Mouse (Mus musculus) thymus, postnatal 0 days (tissue): ENCODE data around the gene Cd79a. TPM values are rescaled to one million over a fixed set of nuclear protein-coding genes. Genes with fewer than 3 reads are reported as not detected.
A peak's percentile ranks its signal among the peaks of the same experiment; 100 is the strongest.
"Not testable (repeated sequence)": the region's sequence is repeated elsewhere in the genome, so short reads cannot be mapped to it uniquely, and the experiment has no call there.

Experiments
- DNase-seq: peaks from one replicate; pipeline ENCODE4 v3.0.0-alpha.2; 2015; ENCODE audit warnings: low spot score
- polyA plus RNA-seq: library from polyadenylated mRNA; unstranded; fragments of >200 nt; fragmentation: Nextera tagmentation; extraction: Ambion mirVana; gene quantifications from 2 replicates; pipeline ENCODE4 v1.2.1, GENCODE M21; 2015

The Cd79a gene
- polyA plus RNA-seq, 1 experiment from 2014 or later, result 1.5 TPM

DNA sequence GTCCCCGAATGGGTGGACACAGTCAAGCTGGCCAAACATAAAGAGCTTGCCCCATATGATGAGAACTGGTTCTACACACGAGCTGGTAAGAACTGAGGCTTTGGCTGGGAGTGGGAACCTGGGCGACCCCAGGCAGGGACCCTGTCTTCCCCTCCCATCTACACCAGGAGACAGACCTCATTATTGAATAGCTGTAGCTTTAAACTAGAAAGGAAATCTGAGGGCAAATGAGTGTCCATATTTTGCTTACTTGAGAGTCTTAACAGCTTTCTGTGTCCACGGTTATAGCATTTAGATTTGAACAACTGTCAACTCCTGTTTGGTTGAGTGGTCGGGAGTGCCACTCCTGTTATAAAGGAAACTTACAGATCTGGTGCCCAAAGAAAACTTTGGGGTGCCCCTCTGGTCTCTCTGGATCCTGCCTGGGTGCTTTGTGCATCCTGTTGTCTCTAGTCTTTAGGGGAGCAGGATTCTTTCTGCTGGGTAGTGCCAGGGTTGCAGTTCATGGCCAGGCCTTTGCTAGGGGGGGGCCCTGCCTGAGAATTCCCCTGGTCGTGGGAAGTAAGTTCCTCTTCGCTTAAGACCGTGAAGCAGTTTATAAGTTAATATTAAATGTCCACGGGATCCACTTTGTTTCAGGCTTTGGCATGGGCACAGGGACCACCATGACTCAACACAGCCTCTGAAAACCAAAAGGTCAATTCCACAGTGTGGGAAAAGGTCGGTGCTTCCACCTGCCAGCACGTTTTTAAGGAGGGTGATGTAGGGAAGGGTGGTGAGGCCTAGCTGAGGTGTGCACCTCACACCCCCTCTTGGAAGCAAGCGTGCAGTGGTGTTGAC is 11.5 kb upstream of the Cd79a start:
- no peak for DNase-seq

DNA sequence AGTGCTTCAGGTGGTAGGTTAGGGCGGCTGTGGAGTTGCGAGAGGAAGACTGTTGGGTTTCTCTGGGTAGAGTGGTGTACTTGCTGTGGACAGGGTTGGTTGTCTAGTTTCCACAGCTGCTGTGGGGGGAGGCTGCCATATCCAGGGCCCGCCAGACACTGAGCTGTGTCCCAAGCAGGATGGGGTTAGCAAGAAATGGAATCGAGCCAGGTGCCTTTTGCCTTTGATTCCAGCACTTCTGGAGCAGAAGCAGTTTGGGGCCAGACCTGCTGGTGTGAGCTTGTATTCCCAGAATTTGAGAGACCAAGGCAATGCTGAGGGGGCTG is 10.9 kb upstream of the Cd79a start:
- DNase-seq, result no peak

DNA sequence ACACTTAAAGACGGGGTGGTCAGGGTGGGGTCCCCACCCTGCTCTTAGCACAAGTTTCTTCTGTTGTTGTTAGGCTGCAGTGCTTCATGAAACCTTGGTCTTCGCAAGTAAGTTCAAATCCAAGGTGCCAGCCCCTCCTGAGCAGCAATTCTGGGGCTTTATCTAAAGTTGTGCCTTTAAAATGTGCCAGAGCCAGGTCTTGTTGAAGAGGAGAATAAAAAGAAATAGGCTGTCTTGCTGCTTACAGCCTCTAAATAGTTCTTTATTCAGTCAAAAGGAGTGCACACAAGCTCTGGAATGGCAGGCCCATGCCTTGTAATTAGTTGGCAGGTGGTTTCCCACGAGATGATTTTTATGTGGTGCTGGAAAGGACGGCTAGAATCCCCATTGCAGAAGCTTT is 10.1 kb upstream of the Cd79a start:
- DNase-seq, result no peak

DNA sequence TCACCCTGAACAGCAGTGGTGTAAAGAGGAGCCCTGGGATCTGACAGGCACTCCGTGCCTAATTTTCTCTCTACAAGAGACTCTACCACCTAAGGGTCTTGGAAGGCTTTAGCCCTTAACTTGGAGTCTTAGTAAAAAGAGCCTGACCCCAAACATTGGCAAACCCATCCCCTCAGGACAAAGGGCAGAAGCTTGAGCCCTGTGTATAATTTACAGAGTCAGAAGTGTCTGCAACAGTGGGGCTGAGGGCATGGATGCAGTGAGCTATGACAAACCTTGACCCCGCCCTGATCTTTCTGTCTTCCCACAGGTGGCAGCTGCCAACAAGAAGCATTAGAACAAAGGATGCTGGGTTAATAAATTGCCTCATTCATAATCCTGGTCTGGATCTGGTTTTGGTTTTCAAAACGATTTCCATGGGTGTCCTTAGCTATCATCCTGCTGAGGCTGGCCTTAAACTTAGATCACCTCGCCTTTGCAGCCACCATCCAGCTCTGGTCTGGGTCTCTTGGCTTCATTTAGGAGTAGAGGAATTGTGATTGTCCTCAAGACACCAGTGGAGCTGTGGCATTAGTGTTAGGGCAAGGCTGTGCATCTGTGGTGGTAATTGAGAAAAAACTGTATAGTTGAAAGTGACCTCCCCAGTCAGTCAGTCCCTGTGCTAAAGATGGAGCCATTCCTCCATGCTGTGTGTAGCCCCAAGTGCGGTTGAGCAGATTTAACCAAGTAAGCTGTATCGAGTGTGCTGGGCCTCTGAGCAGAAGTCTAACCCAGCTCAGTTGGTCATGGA is 7.6 kb upstream of the Cd79a start:
- DNase-seq, result no peak

DNA sequence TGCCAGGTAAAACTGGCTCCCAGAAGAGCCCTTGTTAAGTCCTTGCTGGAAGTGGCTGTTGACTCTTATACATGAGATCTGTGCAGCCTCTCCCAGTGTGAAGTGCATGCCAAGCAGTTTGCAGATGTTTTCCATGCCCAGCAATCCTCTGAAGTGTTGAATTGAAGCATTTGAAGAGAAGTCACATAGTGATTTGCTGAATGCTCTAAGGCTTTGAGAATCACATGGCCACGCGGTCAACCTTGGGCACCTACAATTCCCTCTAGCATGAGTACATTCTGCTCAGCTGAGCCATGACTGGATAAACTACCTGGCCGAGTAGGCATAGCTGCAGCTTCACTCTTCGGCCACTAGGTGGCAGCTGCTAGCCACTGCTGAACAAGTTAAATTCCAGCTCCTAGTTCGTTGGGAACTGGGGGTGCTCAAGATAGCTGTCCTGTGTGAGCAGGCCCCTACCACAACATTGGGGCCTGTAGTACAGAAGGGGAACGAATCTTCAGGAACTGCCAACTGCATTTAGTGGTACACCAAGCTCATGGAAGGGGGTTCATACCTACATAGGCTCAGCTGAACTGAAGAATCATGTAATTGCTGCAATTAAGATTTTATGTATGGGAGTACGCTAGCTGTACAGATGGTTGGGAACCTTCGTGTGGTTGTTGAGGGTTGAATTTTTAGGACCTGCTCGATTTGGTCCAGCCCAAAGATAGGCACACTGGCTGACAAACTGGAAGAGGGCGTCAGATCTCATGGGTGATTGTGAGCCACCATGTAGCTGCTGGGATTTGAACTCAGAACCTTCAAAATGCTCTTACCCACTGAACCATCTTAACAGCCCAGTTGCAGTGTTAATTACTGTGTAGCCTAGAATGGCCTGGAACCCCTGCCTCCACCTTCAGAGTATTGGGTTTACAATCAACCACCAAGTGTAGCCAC is 6.6 kb upstream of the Cd79a start:
- DNase-seq, result peak; percentile 85

DNA sequence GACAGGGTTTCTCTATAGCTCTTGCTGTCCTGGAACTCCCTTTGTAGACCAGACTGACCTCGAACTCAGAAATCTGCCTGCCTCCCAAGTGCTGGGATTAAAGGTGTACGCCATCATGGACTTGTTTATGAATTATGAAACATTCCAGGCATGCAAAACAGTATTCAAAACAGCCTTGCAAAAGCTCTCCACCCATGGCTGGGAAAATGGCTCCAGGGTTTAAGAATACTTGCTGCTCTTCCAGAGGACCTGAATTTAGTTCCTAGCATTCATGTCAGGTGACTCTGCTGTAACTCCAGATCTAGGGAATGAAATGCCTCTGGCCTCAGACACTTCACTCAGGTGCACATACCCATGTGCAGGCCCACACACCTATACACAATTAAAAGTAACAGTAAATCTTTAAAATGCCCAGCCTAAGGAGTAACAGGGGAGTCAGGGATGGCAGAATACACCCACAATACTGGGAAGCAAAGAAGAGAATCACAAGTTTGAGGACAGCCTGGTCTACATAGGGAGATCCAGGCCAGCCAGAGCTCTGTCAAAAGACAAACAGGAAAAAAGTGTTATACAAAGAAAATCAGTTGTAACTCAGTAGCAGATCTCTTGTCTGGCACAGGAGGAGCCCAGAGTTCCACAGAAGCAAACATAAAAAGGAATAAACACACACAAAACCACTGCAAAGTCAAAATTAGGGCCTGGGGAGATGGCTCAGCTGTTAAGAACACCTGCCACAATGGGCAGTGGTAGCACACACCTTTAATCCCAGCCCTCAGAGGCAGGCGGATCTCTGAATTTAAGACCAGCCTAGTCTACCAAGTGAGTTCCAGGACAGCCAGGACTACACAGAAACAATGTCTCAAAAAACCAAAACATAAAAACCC is 5.7 kb upstream of the Cd79a start:
- DNase-seq, result no peak

DNA sequence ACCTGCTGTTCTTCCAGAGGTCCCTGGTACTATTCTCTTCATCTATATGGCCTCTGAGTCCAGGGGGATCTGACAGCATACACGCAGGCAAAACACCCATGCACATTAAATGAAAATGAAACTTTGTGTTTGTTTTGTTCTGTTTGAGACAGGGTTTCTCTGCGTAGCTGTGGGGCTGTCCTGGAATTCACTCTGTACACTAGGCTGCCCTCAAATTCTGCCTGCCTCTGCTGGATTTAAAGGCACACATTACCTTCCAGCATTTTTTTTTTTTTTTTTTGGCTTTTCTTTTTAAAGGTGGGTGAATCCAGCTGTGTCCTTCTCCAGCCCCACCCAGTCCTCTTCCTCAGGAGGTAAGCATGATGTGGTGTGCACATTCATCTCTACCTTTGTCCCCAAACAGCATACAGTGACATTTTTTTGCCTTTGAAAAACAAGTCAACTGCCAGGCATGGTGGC is 5.0 kb upstream of the Cd79a start:
- no peak for DNase-seq

DNA sequence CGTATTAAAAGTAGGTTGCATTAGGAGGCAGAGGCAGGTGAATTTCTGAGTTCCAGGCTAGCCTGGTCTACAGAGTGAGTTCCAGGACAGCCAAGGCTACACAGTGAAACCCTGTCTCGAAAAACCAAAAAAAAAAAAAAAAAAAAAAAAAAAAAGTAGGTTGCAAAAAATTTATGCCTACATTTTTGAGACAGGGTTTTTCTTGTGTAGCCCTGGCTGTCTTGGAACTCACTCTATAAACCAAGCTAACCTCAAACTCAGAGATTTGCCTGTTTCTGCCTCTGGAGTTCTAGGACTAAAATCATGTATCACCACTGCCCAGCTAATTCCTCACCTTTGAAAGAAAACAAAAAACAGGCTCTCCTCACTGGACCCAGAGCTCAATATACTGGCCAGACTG is 1.4 kb upstream of the Cd79a start:
- DNase-seq, result not testable (repeated sequence)

DNA sequence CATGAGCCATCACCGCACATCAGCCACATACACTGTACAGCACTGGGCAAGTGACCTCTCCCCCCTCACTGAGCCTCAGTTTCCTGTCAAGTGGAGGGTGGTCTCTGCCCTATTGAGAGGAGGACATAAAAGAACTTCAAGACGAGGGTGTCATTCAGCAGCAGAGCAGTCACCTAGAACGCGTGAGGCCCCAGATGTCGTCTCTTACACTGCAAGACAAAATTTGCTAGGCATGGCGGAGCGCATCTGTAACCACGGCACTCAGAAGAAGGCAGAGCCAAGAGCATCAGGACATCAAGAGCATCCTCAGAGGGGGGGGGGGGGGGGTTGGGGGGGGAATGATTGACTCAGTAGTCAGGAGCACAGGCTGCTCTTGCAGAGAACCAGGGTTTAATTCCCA is 912 bp upstream of the Cd79a start:
- no peak for DNase-seq

DNA sequence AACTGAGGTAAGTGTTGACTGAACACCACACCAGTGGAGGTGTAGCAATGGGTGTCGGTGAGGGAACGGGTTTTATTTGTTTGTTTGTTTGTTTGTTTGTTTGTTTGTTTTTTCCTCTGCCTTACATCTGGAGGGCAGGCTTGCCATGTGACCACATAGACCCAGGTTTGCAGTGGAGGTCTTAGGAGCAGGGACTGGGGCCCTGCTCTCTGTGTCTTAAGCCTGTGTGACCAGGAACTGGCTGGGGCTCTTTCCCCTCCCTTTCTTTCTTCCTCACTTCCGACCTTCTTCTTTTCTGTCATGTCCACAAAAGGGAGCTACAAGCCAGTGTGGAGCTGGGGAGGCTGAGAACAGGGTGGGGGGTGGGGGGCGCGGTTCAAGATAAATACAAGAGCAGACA is 778 bp downstream of the Cd79a start:
- DNase-seq, result no peak

DNA sequence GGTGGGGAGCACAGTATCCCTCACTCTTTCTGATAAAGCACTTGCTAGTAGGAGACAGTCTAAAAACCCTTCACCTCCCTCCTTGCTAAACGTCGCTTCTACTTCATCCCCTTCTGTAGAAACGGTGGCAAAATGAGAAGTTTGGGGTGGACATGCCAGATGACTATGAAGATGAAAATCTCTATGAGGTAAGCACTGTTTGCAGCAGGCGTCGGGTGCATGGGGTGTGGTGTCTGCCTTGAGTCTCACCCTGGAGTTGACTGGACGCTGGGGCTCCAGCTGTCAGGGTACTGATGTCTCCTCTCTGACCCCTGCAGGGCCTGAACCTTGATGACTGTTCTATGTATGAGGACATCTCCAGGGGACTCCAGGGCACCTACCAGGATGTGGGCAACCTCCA is 3.9 kb downstream of the Cd79a start:
- DNase-seq, result no peak

DNA sequence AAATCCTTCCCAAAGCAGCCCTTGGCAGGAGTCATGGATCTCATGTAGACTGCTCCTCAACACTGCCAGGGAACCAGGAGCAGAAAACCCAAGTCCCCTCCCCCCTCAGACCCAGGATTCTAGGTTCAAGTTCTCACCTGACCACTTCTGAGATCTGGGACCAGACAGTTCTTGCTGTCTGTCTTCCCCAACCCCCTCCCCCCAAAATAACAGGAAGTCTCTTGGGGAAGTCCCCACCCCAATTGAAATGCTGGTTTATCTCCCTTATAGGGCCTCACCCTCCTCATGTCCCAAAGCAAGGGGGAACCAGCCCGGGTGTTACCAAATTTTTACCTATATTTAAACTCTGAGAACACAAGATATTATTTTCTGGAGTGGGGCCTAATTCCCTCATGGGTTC is 4.7 kb downstream of the Cd79a start:
- DNase-seq, result no peak

DNA sequence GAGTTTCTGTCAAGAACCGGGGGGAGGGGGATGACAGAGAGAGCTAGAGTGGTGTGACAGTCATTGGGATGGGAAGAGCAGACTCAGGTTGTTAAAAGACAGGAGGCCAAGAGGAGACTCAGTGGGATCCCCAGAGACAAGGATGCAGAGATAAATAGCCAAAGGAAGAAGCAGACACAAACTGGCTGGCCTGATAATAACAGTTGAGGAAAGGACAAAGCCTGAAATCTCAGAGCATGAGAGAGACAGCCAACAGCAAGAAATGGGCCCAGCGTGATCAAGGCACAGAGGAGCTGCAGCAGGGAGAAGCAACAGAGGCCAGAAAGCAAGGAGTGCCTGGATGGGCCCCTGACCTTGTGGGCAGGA is 5.1 kb downstream of the Cd79a start:
- no peak for DNase-seq

DNA sequence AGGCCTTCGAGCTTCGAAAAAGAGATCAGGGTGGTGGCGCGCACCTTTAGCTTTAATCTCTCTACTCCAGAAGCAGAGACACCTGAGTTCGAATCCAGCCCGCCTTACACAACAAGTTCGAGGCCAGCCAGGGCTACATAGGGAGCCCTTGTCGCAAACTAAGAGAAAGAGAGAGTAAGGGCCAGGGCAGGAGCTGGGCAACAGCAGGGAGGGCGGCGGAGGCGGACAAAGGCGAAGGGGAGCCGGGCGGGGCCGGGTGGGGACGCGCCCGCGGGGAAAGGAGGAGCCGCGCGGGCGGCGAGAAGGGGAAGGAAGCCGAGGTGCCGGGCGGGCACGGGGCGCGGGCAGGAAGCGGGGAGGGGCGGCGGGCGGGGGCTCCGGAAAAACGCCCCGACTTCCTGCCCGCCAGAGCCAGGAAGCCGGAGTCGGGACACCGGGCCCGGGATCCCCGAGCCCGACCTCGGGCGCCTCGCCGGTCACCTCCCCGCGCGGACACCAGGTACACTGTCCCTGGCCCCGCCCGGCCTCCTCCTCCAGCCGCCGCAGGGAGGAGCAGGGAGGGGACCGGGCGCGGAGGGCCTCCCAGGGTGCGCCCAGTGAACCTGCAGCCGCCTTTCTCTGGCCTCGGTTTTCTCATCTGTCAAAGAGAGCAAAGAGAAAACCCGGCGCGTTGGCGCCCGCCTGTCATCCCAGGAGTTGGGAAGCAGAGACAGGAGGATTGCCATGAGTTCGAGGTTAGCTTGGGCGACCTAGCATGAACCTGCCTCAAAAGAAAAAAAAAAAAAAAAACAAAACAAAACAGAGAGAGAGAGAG is 5.7 kb downstream of the Cd79a start, which contains the start of gene Arhgef1:
Arhgef1 (plus strand) TSS at position 283 of the 814 bp plus-strand sequence.
- peak; percentile 82 for DNase-seq

DNA sequence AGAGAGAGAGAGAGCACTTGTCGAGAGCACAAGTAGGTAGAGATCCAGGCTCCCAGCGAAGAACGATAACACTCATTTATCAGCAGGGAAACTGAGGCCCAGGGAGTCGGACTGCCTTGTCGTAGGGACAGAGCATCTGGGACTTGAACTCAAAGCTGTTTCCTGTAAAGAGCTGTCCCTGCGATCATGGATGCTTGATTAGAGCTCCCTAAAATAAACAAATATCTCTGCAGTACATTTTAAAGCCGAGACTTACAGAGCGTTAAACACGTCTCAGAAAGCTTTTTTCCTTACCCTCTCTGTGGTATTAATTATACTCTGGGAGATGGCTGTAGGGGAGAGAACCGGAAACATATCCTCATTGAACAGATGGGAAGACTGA is 6.3 kb downstream of the Cd79a start:
- DNase-seq, result peak; percentile 23

DNA sequence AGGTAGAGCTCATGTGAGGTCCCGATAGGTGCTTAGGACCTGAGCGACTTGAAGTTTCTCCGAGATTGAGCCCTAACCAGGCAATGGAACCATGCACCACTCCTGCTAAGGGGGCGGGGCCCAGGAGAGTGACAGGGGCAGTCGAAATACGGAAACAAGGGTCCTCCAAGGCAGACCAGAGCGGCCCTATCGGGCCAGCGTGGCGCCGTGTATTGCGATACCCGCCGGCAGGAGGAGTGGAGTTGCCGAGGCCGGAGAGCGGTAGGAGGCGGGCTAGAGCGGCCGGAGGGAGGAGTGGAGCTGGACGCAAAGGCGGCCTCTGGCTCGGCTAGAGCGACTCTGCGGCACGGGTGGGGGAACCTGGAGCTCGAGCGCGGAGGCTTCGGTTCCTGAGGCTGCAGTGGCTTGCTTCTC is 6.9 kb downstream of the Cd79a start:
- DNase-seq, result peak; percentile 97

DNA sequence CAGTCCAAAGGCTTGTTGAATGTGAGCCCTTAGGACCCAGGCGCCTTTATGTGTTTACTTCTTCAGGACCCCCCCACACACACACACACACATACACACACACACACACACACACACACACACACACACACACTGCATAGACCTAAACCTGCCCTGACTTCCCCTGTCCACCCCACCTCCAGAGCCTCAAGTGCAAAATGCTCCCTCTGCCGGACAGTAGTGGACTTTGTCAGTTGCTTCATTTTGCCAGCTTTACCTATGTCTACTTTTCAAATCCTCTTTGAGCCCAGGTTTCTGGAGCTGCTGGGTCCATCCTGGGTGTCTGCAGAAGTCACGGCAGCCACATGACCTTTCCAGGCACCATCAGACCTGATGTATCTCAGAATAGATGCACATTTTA is 7.8 kb downstream of the Cd79a start:
- peak; percentile 48 for DNase-seq

DNA sequence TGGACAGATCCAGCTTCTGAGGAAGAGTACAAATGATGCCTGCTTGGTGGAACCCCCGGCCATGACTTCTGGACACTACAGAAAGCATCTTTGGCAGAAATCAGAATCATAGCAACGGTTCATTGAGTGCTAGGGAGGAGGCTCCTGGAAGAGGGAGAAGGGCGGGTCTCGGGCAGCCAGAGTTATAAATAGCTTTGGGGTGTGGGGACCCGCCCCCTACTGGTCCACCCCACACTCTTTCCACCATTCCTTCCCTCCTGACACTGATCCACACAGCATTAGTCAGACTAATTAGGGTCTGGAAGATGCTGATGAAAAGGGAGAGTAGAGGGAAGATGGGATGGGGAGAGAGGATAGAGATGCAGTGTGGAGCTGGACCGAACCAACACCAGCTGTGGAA is 9.4 kb downstream of the Cd79a start:
- DNase-seq, result no peak

DNA sequence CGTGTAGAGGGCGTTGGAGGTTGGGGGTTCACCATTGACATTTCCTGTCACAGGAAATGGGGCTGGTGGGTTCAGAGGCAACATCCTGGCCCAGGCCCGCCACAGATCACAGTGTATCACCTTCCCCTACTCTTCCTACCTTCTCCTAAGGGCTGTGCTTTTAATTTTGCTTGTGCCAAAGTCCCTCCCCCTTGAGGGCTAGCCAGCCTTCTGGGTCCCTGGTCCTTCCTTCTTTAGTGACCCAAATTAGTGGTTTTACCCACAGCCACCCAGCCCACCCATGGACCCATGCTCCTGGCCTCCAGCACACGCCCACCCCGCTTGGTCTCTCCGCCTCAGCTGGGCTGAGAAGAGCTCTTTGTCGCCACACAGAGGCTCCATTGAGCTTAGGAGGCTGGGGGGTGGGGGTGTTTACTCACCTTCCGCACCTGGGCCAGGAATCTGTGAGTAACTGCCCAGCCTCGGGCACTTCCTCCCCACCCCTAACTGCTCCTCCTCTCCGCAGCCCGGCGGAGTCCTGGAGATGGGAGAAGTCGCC is 10.1 kb downstream of the Cd79a start:
- DNase-seq, result peak; percentile 86
